Mouse (Mus musculus): Measurements from ENCODE around the gene Plppr3. TPM values are rescaled to one million over a fixed set of nuclear protein-coding genes. Genes with fewer than 3 reads are reported as not detected.

Plppr3 gene
- polyA plus RNA-seq (2012; rRNA removed): 4.2 and 6.4 TPM in 2 replicates

GRCm38 (mm10) chr10:79874290-79874862 lies at the start of gene Plppr3, which contains the start of gene Prtn3:
TSS of gene Plppr3 (minus strand) at chr10:79874634.
TSS of gene Prtn3 (plus strand) at chr10:79874476.

GRCm38 (mm10) chr10:79920958-79921535 lies 46.6 kb upstream of the Plppr3 start, which contains the start of gene R3hdm4:
TSS of gene R3hdm4 (minus strand) at chr10:79921208.

GRCm38 (mm10) chr10:79916808-79917531 lies 42.5 kb upstream of the Plppr3 start, which contains the start of gene Kiss1r:
TSS of gene Kiss1r (plus strand) at chr10:79916971.

GRCm38 (mm10) chr10:79910556-79910955 lies 36.1 kb upstream of the Plppr3 start, which contains the start of gene Gm26602:
TSS of gene Gm26602 (plus strand) at chr10:79910856.

GRCm38 (mm10) chr10:79908167-79909091 lies 34.0 kb upstream of the Plppr3 start, which contains the start of gene Med16:
TSS of gene Med16 (minus strand) at chr10:79908923.

GRCm38 (mm10) chr10:79890670-79891069 lies 16.2 kb upstream of the Plppr3 start, which contains the start of gene Cfd:
TSS of gene Cfd (plus strand) at chr10:79890853.

GRCm38 (mm10) chr10:79886054-79886453 lies 11.6 kb upstream of the Plppr3 start, which contains the start of gene Elane:
TSS of gene Elane (plus strand) at chr10:79886247.

GRCm38 (mm10) chr10:79853860-79854795 lies 20.3 kb downstream of the Plppr3 start, which contains the start of gene Ptbp1:
TSS of gene Ptbp1 (plus strand) at chr10:79854427.

GRCm38 (mm10) chr10:79820782-79821181 lies 53.7 kb downstream of the Plppr3 start, which contains the start of gene Misp:
TSS of gene Misp (plus strand) at chr10:79820989.

Other genes starting within 250 kb of the Plppr3 start
- gene Shc2, start 236.7 kb downstream of the Plppr3 start, polyA plus RNA-seq (2012; rRNA removed): 4.8 and 5.3 TPM in 2 replicates
- gene Odf3l2, start 228.9 kb downstream of the Plppr3 start, polyA plus RNA-seq (2012; rRNA removed): not detected in 2 replicates
- gene Madcam1, start 210.1 kb downstream of the Plppr3 start, polyA plus RNA-seq (2012; rRNA removed): 6.3 and 9.1 TPM in 2 replicates
- 105 and 121 TPM in 2 replicates for gene Tpgs1, start 205.3 kb downstream of the Plppr3 start, polyA plus RNA-seq (2012; rRNA removed)
- 155 and 246 TPM in 2 replicates for gene Cdc34, start 192.4 kb downstream of the Plppr3 start, polyA plus RNA-seq (2012; rRNA removed)
- gene Gzmm, start 185.6 kb downstream of the Plppr3 start, polyA plus RNA-seq (2012; rRNA removed): 0.47 and 0.66 TPM in 2 replicates
- 1,066 and 1,188 TPM in 2 replicates for gene Bsg, start 170.1 kb downstream of the Plppr3 start, polyA plus RNA-seq (2012; rRNA removed)
- 23.7 and 26.9 TPM in 2 replicates for gene Hcn2, start 158.0 kb downstream of the Plppr3 start, polyA plus RNA-seq (2012; rRNA removed)
- gene Polrmt, start 128.1 kb downstream of the Plppr3 start, polyA plus RNA-seq (2012; rRNA removed): 71.0 and 77.4 TPM in 2 replicates
- 0.13 TPM in 1 of 2 replicates, not detected in the other for gene Fgf22, start 119.6 kb downstream of the Plppr3 start, polyA plus RNA-seq (2012; rRNA removed)
- gene Rnf126, start 107.7 kb downstream of the Plppr3 start, polyA plus RNA-seq (2012; rRNA removed): 192 and 253 TPM in 2 replicates
- 42.9 and 43.6 TPM in 2 replicates for gene Fstl3, start 97.4 kb downstream of the Plppr3 start, polyA plus RNA-seq (2012; rRNA removed)
- 0.06 and 0.23 TPM in 2 replicates for gene Prss57, start 83.7 kb downstream of the Plppr3 start, polyA plus RNA-seq (2012; rRNA removed)
- 35.1 and 37.1 TPM in 2 replicates for gene Palm, start 81.1 kb downstream of the Plppr3 start, polyA plus RNA-seq (2012; rRNA removed)
- gene Misp, start 53.6 kb downstream of the Plppr3 start, polyA plus RNA-seq (2012; rRNA removed): 267 and 317 TPM in 2 replicates
- 273 and 314 TPM in 2 replicates for gene Ptbp1, start 20.2 kb downstream of the Plppr3 start, polyA plus RNA-seq (2012; rRNA removed)
- 2.2 and 2.6 TPM in 2 replicates for gene Prtn3, start 158 bp downstream of the Plppr3 start, polyA plus RNA-seq (2012; rRNA removed)
- 0.15 TPM in 1 of 2 replicates, not detected in the other for gene Elane, start 11.6 kb upstream of the Plppr3 start, polyA plus RNA-seq (2012; rRNA removed)
- gene Cfd, start 16.2 kb upstream of the Plppr3 start, polyA plus RNA-seq (2012; rRNA removed): 295 and 596 TPM in 2 replicates
- 82.9 and 84.0 TPM in 2 replicates for gene Med16, start 34.3 kb upstream of the Plppr3 start, polyA plus RNA-seq (2012; rRNA removed)
- gene Gm26602, start 36.2 kb upstream of the Plppr3 start, polyA plus RNA-seq (2012; rRNA removed): not detected in 2 replicates
- 9.5 and 12.7 TPM in 2 replicates for gene Kiss1r, start 42.3 kb upstream of the Plppr3 start, polyA plus RNA-seq (2012; rRNA removed)
- 358 and 384 TPM in 2 replicates for gene R3hdm4, start 46.6 kb upstream of the Plppr3 start, polyA plus RNA-seq (2012; rRNA removed)
- 7.1 and 9.2 TPM in 2 replicates for gene Arid3a, start 52.4 kb upstream of the Plppr3 start, polyA plus RNA-seq (2012; rRNA removed)
- 43.3 and 45.7 TPM in 2 replicates for gene Wdr18, start 85.5 kb upstream of the Plppr3 start, polyA plus RNA-seq (2012; rRNA removed)
- not detected in 2 replicates for gene Grin3b, start 96.1 kb upstream of the Plppr3 start, polyA plus RNA-seq (2012; rRNA removed)
- gene Tmem259, start 109.7 kb upstream of the Plppr3 start, polyA plus RNA-seq (2012; rRNA removed): 384 and 485 TPM in 2 replicates
- gene Cnn2, start 114.0 kb upstream of the Plppr3 start, polyA plus RNA-seq (2012; rRNA removed): 79.8 and 98.8 TPM in 2 replicates
- 40.3 and 43.6 TPM in 2 replicates for gene Abca7, start 121.9 kb upstream of the Plppr3 start, polyA plus RNA-seq (2012; rRNA removed)
- gene Arhgap45, start 142.0 kb upstream of the Plppr3 start, polyA plus RNA-seq (2012; rRNA removed): 24.6 and 25.0 TPM in 2 replicates
- gene Polr2e, start 165.2 kb upstream of the Plppr3 start, polyA plus RNA-seq (2012; rRNA removed): 179 and 185 TPM in 2 replicates
- gene Gpx4, start 172.5 kb upstream of the Plppr3 start, polyA plus RNA-seq (2012; rRNA removed): 332 and 514 TPM in 2 replicates
- gene Sbno2, start 230.9 kb upstream of the Plppr3 start, polyA plus RNA-seq (2012; rRNA removed): 82.3 and 100 TPM in 2 replicates
- 125 and 133 TPM in 2 replicates for gene Stk11, start 241.2 kb upstream of the Plppr3 start, polyA plus RNA-seq (2012; rRNA removed)

Data from colon, adult 2 months (tissue).